Mouse (Mus musculus): Measurements from ENCODE around the gene Poc1a. TPM values are rescaled to one million over a fixed set of nuclear protein-coding genes. Genes with fewer than 3 reads are reported as not detected.

Poc1a gene
- 7.0 and 13.3 TPM in 2 replicates for polyA plus RNA-seq (2015; fragmentation: Nextera tagmentation; extraction: Ambion mirVana)

- peak within 1 kb of the TSS; percentile 56 for H3K9ac ChIP-seq (replicated peaks)
- WGBS: under 1% methylated on average over 47 of the region's 47 CpGs
- peak within 1 kb of the TSS; percentile 87 for H3K27ac ChIP-seq (replicated peaks)
- peak within 1 kb of the TSS; percentile 63 for H3K4me3 ChIP-seq (replicated peaks)
- H3K4me1 ChIP-seq: peaks cover 15% of the 10 kb centered on the region
- H3K4me2 ChIP-seq: peak within 1 kb of the TSS; percentile 93
- peaks cover 8% of the 10 kb centered on the region; the same call in 1 of the 2 replicates for H3K36me3 ChIP-seq
- no peaks in the 10 kb centered on the region for H3K27me3 ChIP-seq (replicated peaks)
- H3K9me3 ChIP-seq (replicated peaks): no peaks in the 10 kb centered on the region
- peak; percentile 97 for ATAC-seq (ENCODE audit: low FRiP score)
Observed at GRCm38 (mm10) chr9:106280808-106281544, at the start of gene Poc1a. Poc1a (plus strand) TSS chr9:106281061.

GRCm38 (mm10) chr9:106231220-106231619 lies 49.6 kb upstream of the Poc1a start:
- no peak overlapping the region for H3K9ac ChIP-seq (replicated peaks)
- H3K4me1 ChIP-seq: peaks cover 4% of the 10 kb centered on the region
- H3K4me2 ChIP-seq: no peak overlapping the region
- 88% methylated on average over 7 of the region's 7 CpGs for WGBS
- no peaks in the 10 kb centered on the region for H3K27me3 ChIP-seq (replicated peaks)
- peaks cover 42% of the 10 kb centered on the region for H3K36me3 ChIP-seq
- H3K9me3 ChIP-seq (replicated peaks): no peaks in the 10 kb centered on the region
- no peak overlapping the region for H3K27ac ChIP-seq (replicated peaks)
- no peak for ATAC-seq (ENCODE audit: low FRiP score)
- H3K4me3 ChIP-seq (replicated peaks): no peak overlapping the region

- Histone ChIP-seq H3K4me2 (no peak overlapping the region), H3K4me1 (no peaks in the 10 kb centered on the region), H3K9ac (replicated peaks) (no peak overlapping the region), H3K36me3 (peaks cover 48% of the 10 kb centered on the region), H3K4me3 (replicated peaks) (no peak overlapping the region), H3K27ac (replicated peaks) (no peak overlapping the region), H3K27me3 (replicated peaks) (no peaks in the 10 kb centered on the region), H3K9me3 (replicated peaks) (no peaks in the 10 kb centered on the region)
- 88% methylated on average over 4 of the region's 4 CpGs for WGBS
- ATAC-seq (ENCODE audit: low FRiP score): no peak
Observed at GRCm38 (mm10) chr9:106231816-106232215, 49.0 kb upstream of the Poc1a start.

DNA sequence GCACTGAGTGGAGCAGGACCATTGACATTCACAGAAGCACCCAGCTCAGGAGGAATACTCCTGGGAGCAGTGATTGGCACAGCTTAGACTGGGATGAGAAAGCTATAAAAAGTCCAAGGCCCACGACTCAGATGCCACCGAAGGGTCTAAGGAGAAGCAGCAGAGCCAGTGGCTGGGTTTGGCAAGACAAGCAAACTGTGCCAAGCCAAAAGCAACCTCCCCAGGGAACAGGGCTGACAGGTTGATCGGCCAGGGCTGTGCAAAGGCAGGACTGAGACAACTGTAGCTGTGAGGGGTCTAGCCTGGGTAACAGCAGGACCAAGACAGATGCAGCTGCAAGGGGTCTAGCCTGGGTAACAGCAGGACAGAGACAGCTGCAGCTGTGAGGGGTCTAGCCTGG lies 47.9 kb upstream of the Poc1a start:
- no peak overlapping the region for H3K4me3 ChIP-seq (replicated peaks)
- H3K9me3 ChIP-seq (replicated peaks): no peaks in the 10 kb centered on the region
- peaks cover 59% of the 10 kb centered on the region for H3K36me3 ChIP-seq
- no peaks in the 10 kb centered on the region for H3K27me3 ChIP-seq (replicated peaks)
- ATAC-seq (ENCODE audit: low FRiP score): no peak
- 87% methylated on average over 3 of the region's 3 CpGs for WGBS
- no peak overlapping the region for H3K4me2 ChIP-seq
- H3K9ac ChIP-seq (replicated peaks): no peak overlapping the region
- no peaks in the 10 kb centered on the region for H3K4me1 ChIP-seq
- H3K27ac ChIP-seq (replicated peaks): no peak overlapping the region

DNA sequence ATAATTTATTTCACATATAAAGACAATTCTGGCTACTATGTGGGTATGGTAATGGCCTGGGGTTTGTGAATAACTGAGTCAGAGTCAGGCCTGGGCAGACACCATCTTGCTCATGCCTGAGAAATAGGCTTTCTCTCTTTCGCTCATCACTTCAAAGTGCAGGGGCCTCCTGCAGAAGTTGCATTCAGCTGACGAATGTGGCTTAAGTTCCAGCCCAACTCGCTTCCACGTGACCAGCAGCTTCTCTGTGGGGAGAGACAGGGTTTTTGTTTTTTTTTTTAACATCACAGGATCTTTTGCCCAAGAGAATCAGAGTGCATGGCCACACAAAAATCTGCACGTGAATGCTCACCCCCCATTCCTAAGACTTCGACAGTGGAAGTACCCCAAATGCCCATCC lies 46.9 kb upstream of the Poc1a start:
- 71% methylated on average over 6 of the region's 6 CpGs for WGBS
- ATAC-seq (ENCODE audit: low FRiP score): no peak
- no peak overlapping the region for H3K9ac ChIP-seq (replicated peaks)
- H3K27me3 ChIP-seq (replicated peaks): no peaks in the 10 kb centered on the region
- H3K9me3 ChIP-seq (replicated peaks): no peaks in the 10 kb centered on the region
- H3K27ac ChIP-seq (replicated peaks): no peak overlapping the region
- no peaks in the 10 kb centered on the region for H3K4me1 ChIP-seq
- peaks cover 69% of the 10 kb centered on the region for H3K36me3 ChIP-seq
- H3K4me2 ChIP-seq: no peak overlapping the region
- no peak overlapping the region for H3K4me3 ChIP-seq (replicated peaks)

DNA sequence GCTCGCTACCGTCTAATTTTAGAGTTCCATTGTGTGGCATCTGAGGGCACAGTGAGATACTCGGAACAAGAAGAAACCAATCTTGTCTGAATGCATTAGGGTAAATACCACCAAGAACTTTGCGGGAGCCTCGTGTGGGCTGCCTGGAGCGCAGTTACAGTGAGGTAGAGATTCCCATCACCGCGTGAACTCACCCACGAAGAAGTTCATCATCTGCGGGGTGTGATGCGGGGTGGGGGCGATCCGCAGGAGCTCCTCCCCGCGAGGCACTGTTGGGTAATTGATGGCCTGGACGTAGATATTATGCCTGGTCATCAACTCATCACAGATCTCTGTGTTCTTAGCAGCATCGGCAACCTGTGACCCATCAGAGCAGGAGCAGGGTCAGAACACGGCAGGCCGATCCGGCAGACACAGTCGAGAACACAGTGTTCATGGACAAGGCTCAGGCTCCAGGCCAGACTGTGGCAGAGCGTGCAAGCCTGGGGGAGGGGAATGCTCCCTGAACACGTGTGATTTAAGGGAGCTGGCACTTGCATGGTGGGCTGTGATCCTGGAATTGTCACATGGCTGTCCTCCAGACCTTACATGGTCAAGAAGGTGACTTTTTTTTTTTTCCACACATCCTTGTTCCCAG lies 45.5 kb upstream of the Poc1a start:
- no peaks in the 10 kb centered on the region for H3K27me3 ChIP-seq (replicated peaks)
- H3K27ac ChIP-seq (replicated peaks): no peak overlapping the region
- no peak overlapping the region for H3K4me3 ChIP-seq (replicated peaks)
- H3K9me3 ChIP-seq (replicated peaks): no peaks in the 10 kb centered on the region
- H3K36me3 ChIP-seq: peaks cover 83% of the 10 kb centered on the region
- 91% methylated on average over 23 of the region's 23 CpGs for WGBS
- H3K4me2 ChIP-seq: no peak overlapping the region
- no peak for ATAC-seq (ENCODE audit: low FRiP score)
- no peaks in the 10 kb centered on the region for H3K4me1 ChIP-seq
- no peak overlapping the region for H3K9ac ChIP-seq (replicated peaks)

GRCm38 (mm10) chr9:106236156-106236817 lies 44.6 kb upstream of the Poc1a start:
- H3K36me3 ChIP-seq: peaks cover 93% of the 10 kb centered on the region
- H3K4me3 ChIP-seq (replicated peaks): no peak overlapping the region
- H3K4me1 ChIP-seq: no peaks in the 10 kb centered on the region
- no peak for ATAC-seq (ENCODE audit: low FRiP score)
- no peaks in the 10 kb centered on the region for H3K9me3 ChIP-seq (replicated peaks)
- H3K27me3 ChIP-seq (replicated peaks): no peaks in the 10 kb centered on the region
- H3K4me2 ChIP-seq: no peak overlapping the region
- no peak overlapping the region for H3K9ac ChIP-seq (replicated peaks)
- 93% methylated on average over 23 of the region's 23 CpGs for WGBS
- no peak overlapping the region for H3K27ac ChIP-seq (replicated peaks)

- ATAC-seq (ENCODE audit: low FRiP score): no peak
- Histone ChIP-seq H3K9ac (replicated peaks) (no peak overlapping the region), H3K4me1 (no peaks in the 10 kb centered on the region), H3K36me3 (peaks cover 98% of the 10 kb centered on the region), H3K27ac (replicated peaks) (no peak overlapping the region), H3K27me3 (replicated peaks) (no peaks in the 10 kb centered on the region), H3K4me3 (replicated peaks) (no peak overlapping the region), H3K9me3 (replicated peaks) (no peaks in the 10 kb centered on the region), H3K4me2 (no peak overlapping the region)
- 91% methylated on average over 3 of the region's 3 CpGs for WGBS
Observed at GRCm38 (mm10) chr9:106236818-106237211, 44.0 kb upstream of the Poc1a start.

- Histone ChIP-seq H3K9ac (replicated peaks) (no peak overlapping the region), H3K9me3 (replicated peaks) (no peaks in the 10 kb centered on the region), H3K27me3 (replicated peaks) (no peaks in the 10 kb centered on the region), H3K4me1 (no peaks in the 10 kb centered on the region), H3K27ac (replicated peaks) (no peak overlapping the region), H3K36me3 (peaks cover 99% of the 10 kb centered on the region), H3K4me3 (replicated peaks) (no peak overlapping the region), H3K4me2 (no peak overlapping the region)
- no peak for ATAC-seq (ENCODE audit: low FRiP score)
- WGBS: 91% methylated on average over 8 of the region's 8 CpGs
Observed at GRCm38 (mm10) chr9:106237401-106237800, 43.5 kb upstream of the Poc1a start.

- no peaks in the 10 kb centered on the region for H3K9me3 ChIP-seq (replicated peaks)
- 95% methylated on average over 10 of the region's 10 CpGs for WGBS
- no peaks in the 10 kb centered on the region for H3K4me1 ChIP-seq
- no peak overlapping the region for H3K27ac ChIP-seq (replicated peaks)
- no peak overlapping the region for H3K9ac ChIP-seq (replicated peaks)
- H3K36me3 ChIP-seq: peaks cover 99% of the 10 kb centered on the region
- no peaks in the 10 kb centered on the region for H3K27me3 ChIP-seq (replicated peaks)
- H3K4me2 ChIP-seq: no peak overlapping the region
- no peak for ATAC-seq (ENCODE audit: low FRiP score)
- no peak overlapping the region for H3K4me3 ChIP-seq (replicated peaks)
Observed at GRCm38 (mm10) chr9:106237878-106238277, 43.0 kb upstream of the Poc1a start.

GRCm38 (mm10) chr9:106241541-106242164 lies 39.2 kb upstream of the Poc1a start:
- 91% methylated on average over 10 of the region's 10 CpGs for WGBS

More at GRCm38 (mm10) chr9:106241541-106242164, 39.2 kb upstream of the Poc1a start:
- Histone ChIP-seq H3K4me1 (peaks cover 11% of the 10 kb centered on the region), H3K9ac (replicated peaks) (no peak overlapping the region), H3K9me3 (replicated peaks) (no peaks in the 10 kb centered on the region), H3K36me3 (peaks cover 69% of the 10 kb centered on the region), H3K4me3 (replicated peaks) (no peak overlapping the region), H3K27me3 (replicated peaks) (no peaks in the 10 kb centered on the region), H3K4me2 (no peak overlapping the region), H3K27ac (replicated peaks) (no peak overlapping the region)
- no peak for ATAC-seq (ENCODE audit: low FRiP score)
